Mouse (Mus musculus): ENCODE results near the gene Olfr874.
"Not testable (repeated sequence)": the region's sequence is repeated elsewhere in the genome, so short reads cannot be mapped to it uniquely, and the experiment has no call there.

Gene Olfr874

DNA sequence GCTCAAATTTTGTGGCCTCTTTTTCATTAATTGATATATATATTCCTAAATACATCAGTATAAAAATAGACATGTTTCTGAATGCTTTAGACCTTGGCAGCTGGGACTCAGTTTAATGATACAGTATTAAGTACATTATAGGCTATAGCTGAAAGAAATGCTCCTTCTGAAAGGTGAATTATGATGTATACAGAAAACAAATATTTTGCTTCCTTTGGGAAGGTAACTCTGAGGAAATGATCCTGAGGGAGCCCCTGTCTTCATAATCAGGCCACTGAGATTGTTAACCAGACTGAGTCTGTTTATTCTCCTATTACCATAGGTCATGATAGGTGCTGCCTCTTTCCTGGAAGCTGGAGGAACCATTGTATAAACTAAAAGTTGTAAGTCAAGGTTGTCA lies at the start of gene Olfr874:
Gene Olfr874, plus strand, starts transcription at position 301 of the 400 bp plus-strand sequence.
- DNase-seq: no peak

DNA sequence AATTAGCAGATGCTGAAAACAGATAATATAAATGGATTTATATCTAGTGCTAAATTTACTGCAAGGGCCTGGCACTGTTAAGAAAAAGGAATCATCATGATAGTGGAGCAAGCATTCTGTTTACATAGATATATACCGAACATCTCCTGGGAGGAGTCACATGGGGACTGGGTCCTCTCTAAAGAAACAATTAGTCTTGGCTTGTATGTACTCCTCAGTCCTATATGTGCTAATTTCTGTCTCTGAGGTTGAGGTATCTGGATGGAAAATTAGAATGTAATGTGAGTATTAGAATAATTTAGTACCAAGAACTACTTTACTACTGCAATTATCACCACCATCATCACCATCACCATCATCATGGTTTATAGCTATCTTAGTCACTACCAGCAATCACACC lies 28.8 kb upstream of the Olfr874 start, which contains the start of gene Olfr160:
Gene Olfr160, minus strand, starts transcription at position 101 of the 400 bp plus-strand sequence.
- no peak for DNase-seq

DNA sequence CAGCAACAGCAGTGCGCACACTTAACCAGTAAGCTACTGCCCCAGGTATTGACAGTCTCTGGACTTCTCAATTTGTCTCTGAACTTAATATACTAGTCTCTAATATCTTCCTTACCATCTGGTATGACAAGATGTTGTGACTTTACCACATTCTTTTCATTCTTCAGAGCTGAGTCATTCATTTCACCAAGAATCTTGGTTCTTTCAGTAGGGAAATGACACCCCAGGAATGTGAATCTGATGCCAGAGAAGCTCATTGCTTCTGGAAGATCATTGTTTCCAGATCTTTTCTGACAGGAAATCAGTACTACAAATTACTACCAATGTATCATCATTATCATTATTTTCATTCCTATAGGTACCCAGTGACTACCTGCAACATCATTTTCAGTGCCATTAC lies 10.6 kb upstream of the Olfr874 start:
- no peak for DNase-seq

DNA sequence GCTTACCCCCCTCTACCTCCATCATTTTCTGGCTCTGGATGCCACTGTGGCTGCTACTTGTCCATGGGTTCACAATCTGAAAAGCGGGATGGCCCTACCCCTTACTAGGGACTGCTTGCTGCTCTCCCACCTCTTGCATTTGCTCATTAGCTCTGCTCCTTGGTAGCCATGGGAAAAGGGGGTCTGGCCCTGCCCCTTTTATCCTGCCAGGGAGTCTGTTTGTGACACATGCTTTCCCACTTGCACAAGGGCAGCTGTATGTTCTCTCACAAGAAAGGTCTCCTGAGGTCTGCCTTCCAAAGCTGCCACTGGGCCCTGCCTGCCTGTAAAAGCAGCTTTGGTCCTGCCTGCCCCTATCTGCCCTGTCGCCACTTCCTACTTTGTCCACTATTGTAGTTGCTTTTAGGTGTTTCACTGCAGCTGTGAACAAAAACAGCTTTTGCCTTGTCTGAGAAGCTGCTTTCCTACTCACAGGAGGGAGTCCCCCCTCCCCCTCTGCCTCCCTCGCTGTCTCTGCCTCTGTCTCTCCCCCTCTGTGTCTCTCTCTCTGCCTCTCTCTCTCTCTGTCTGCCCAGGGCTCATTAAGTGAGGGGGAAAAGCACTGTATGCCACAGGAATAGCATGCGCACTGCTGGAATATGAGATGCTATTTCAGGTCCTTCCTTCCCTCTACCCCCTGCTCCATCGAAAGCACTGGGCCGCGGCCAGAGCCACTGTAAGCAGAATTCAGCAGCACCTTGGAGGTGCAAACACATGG lies 5.6 kb downstream of the Olfr874 start:
- DNase-seq: no peak

DNA sequence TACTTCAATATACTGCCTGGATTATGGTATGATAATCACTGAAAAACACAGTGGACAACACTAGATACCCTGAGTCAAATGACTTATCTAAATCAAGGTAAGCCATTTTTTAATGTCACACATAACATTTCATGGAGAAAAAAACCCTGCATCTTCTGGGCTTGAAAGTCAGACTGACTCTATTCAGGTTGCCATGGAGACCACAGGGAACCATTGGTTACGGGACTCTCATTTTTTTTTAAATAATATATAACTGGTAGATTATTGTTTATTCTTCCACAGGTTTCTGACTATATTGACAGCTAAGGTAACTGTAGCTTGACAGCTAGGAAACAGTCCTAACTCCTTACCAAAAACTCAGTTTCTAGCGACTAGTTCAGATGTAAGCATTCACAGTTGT lies 6.6 kb downstream of the Olfr874 start:
- no peak for DNase-seq

DNA sequence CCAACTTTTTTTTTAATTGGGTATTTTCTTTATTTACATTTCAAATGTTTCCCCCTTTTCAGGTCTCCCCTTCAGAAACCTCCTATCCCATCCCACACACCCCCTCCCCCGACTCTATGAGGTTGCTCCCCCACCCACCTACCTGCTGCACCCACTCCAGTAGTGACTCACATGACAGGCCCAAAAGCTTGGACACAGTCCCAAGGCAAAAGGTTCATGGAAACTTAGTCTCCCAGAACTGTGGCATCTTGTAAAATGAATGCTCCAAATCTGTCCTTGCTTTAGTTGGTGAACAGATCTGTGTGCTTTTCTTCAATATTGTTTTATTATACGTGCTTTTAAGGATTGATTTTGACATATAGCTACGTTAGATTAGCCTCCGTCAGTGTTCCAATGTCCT lies 7.1 kb downstream of the Olfr874 start:
- DNase-seq: no peak

DNA sequence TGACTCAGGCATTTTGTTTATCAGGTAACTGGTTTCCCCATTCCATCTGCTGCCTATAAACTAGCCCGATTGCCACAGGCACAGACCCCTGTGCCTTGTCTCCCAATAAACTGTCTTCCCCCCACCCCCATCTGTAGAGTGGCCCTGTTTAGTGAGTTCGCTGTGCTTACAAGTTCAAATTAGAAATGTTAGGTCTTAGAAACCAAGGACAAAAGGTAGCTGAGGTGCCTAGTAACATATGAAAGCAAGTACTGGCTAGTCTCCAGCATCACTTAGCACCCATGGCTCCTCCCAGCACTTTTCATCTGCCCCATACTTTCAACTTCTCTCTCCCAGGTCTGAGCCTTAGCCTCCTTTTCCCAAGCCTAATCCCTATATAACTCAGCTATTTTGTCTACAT lies 16.8 kb downstream of the Olfr874 start:
- DNase-seq: no peak

DNA sequence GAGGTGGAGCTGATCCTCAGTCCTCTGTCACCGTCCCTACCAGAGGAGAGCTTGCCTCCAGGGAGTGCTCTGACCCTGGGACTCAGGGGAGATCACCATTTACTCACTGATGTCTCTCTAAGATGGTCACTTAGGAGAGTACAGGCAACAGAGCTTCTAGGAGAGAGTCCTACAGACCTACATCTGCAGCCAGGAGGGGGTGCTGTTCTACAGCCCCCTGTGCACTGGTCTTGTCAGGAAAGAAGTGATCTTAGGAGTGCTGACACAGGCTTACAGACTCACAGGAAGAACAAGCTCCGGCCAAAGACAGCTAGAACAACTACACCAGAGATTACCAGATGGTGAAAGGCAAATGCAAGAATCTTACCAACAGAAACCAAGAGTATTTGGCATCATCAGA lies 17.6 kb downstream of the Olfr874 start:
- no peak for DNase-seq

DNA sequence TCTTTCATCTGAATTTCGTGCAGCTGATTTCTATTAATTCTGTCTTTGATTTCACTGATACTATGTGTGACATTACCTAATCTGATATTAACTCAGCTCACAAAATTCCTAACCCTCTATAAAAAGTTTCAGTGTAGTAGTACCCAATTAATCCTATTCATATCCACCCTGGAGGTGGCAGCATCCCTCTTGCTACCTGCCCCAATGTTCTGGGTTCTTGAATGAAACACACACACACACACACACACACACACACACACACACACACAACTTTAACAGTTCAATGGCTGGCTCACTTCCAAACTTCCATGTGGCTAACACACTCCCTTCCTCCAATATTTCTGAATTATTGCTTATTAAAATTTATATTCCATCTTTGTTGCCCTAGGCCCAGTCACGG lies 25.8 kb downstream of the Olfr874 start:
- DNase-seq: no peak

DNA sequence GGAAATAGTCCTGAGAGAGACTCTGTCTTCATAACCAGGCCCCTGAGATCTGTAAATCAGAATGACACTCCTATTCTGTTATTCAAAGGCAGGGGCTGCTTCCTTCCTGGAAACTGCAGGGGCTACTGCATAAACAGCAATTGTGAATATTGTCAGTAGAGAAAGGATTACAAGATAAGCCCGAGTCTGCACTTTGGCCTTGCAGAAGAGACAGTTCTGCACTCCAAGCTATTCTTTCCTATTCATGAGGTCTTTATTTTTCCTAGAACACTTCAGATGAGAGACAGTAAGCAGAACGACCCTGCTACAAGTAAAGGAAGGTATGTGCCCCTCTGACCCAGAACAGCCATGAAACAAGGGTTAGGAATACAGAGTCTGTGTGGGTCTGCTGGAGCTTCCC lies 26.9 kb downstream of the Olfr874 start, which contains the start of gene Olfr875:
Gene Olfr875, plus strand, starts transcription at position 99 of the 400 bp plus-strand sequence.
- DNase-seq: no peak

DNA sequence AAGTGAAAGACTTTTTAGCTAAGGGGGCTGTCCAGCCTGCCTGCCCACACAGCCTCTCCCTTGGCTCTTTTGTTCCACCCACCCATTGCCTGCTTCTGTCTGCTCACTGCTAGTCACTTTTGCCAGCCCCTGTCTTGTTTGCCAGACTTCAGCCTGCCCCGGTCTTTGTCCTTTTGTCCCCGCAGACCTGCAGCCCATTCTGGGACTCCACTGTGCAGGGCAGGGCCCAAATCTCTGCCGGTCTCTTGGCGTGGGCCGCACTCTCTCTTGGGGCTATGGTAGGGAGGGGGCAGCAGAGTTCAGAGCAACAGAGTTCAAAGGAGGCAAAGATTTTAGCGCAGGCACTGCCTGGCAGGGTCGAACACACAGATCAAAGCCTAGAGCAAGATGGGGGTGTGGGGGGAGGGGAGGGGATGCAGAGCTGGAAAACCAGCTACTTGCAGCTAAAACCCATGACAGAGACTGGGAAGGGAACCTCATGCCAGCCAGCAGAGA lies 37.9 kb downstream of the Olfr874 start:
- no peak for DNase-seq

DNA sequence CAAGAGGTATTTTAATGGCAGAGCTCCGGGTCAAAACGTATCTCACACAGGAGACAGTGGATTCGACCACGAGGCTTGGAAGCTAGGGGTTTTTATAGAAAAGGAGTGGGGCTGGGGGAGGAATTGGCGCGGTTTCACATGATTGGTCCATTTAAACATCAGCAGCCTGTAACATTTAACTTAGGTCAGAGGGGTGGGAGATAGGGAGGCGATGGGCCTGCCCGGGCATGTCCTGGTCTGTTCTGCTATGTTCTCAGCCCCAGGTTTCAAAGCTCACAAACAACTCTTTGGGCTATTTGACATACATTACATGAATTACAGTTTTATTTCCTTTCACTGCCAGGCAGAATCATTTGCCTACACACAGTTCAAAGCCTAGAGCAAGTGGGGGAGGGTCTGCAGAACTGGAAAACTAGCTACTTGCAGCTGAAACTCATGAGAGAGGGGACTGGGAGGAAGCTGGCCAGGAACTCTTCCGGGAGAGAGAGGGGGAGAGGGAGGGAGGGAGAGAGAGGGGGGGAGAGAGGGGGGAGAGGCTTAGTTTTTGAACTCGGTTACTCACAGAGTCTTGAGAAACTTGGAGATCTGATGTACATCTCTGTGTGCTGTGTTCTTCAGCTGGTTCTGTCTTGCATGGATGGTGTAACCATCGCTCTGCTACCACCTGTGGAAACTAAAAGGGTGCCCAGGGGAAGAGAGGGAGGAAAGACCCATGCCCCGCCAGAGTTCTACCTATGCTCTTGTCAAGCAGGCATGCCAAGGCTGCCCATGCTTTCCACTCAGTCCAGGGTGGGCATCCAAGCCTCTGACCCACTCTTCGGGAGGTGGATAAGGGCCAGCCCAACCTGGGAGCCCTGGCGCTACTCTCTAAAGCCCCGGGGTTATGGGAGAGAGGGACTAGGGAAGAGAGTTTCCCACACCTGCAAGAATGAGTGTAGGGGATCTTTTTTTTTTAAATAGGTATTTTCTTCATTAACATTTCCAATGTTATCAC lies 38.8 kb downstream of the Olfr874 start:
- DNase-seq: not testable (repeated sequence)

DNA sequence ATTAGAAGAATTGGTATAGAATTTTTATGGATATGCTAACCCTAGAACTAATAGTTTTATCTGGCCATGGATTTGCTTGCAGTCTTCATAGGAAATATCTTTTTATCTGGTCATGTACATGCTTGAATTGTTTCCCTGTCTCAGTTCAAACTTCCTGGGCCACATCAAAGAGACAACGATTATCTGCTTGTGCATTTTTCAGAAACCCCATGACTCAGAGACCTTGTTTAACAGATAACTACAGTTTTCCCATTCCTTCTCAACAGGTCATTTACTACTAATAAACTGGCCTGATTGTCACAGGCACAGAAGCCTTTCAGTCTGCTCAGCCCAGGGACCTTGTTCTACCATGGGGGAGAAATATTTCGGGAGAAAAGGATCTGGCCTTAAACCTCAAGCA lies 41.5 kb downstream of the Olfr874 start:
- DNase-seq: no peak

All from thymus, adult 18-20 months (tissue).